Mouse (Mus musculus): ENCODE measurements around the gene 2200002D01Rik. TPM values are rescaled to one million over a fixed set of nuclear protein-coding genes. Genes with fewer than 3 reads are reported as not detected.
"Not testable (repeated sequence)": the region's sequence is repeated elsewhere in the genome, so short reads cannot be mapped to it uniquely, and the experiment has no call there.

Gene 2200002D01Rik
- total RNA-seq, 1 experiment = 20.0 TPM

GRCm38 (mm10) chr7:29212199-29212765 lies 36.0 kb downstream of the 2200002D01Rik start:
- H3K9ac ChIP-seq (ENCODE audit: insufficient read depth, low read depth, low read length, poor library complexity, severe bottlenecking) = no peak overlapping the region
- H3K9me3 ChIP-seq (ENCODE audit: control insufficient read depth, insufficient read depth, low read depth, low read length) = no peaks in the 10 kb centered on the region
- in situ Hi-C loops (cut with MboI; ENCODE audit: low sequenced_read_pairs in 2 of 2, unreplicated experiment in 2 of 2) = no loop called here
- DNase-seq (ENCODE audit: low read depth, low spot score) = no peak
- H3K27ac ChIP-seq (ENCODE audit: insufficient read depth, low read depth, low read length, poor library complexity, severe bottlenecking) = peak overlapping the region; percentile 18; the same call in 1 of the 2 replicates
- peaks cover 0 to 1% of the 10 kb centered on the region in 2 experiments; a peak in 1 of 4 replicates for H3K4me1 ChIP-seq (ENCODE audit: control insufficient read depth in 2 of 2, insufficient read depth in 2 of 2, low read length in 2 of 2, poor library complexity in 1 of 2)
- TF ChIP-seq ZNF384 (IDR thresholded peaks at IDR 0.05; ENCODE audit: low read depth, low read length) (no peak), CHD2 (IDR thresholded peaks at IDR 0.05; ENCODE audit: low read depth, low read length) (peak; percentile 78; the same call in 1 of the 2 replicates), MAFK (IDR thresholded peaks at IDR 0.05; ENCODE audit: insufficient read depth, low read depth, low read length) (no peak), HCFC1 (IDR thresholded peaks at IDR 0.05; ENCODE audit: borderline replicate concordance, insufficient read depth, low read length) (no peak), ZC3H11A (IDR thresholded peaks at IDR 0.05; ENCODE audit: borderline replicate concordance, low read depth, low read length) (no peak)
- no peaks in the 10 kb centered on the region for H3K36me3 ChIP-seq (ENCODE audit: control insufficient read depth, insufficient read depth, low read length, poor library complexity, severe bottlenecking)
- peak overlapping the region; percentile 26 to 63; a peak in 3 of 4 replicates for H3K4me3 ChIP-seq (ENCODE audit: insufficient read depth in 1 of 2, low read depth in 1 of 2, low read length in 2 of 2, poor library complexity in 1 of 2, severe bottlenecking in 1 of 2)

GRCm38 (mm10) chr7:29211415-29212198 lies 36.7 kb downstream of the 2200002D01Rik start:
- H3K9ac ChIP-seq (ENCODE audit: insufficient read depth, low read depth, low read length, poor library complexity, severe bottlenecking) = 0 out of 2 replicates have a peak overlapping the region, but pooled peaks have one; percentile 11
- in situ Hi-C loops (cut with MboI; ENCODE audit: low sequenced_read_pairs in 2 of 2, unreplicated experiment in 2 of 2) = no loop called here
- peak overlapping the region; percentile 60 for H3K27ac ChIP-seq (ENCODE audit: insufficient read depth, low read depth, low read length, poor library complexity, severe bottlenecking)
- TF ChIP-seq CHD2 (IDR thresholded peaks at IDR 0.05; ENCODE audit: low read depth, low read length) (no peak), ZC3H11A (IDR thresholded peaks at IDR 0.05; ENCODE audit: borderline replicate concordance, low read depth, low read length) (no peak), ZNF384 (IDR thresholded peaks at IDR 0.05; ENCODE audit: low read depth, low read length) (peak; percentile 84)
- H3K9me3 ChIP-seq (ENCODE audit: control insufficient read depth, insufficient read depth, low read depth, low read length) = no peaks in the 10 kb centered on the region
- H3K4me1 ChIP-seq (ENCODE audit: control insufficient read depth in 2 of 2, insufficient read depth in 2 of 2, low read length in 2 of 2, poor library complexity in 1 of 2) = peaks cover 0 to 1% of the 10 kb centered on the region in 2 experiments; a peak in 1 of 4 replicates
- DNase-seq (ENCODE audit: low read depth, low spot score) = peak; percentile 68
- H3K36me3 ChIP-seq (ENCODE audit: control insufficient read depth, insufficient read depth, low read length, poor library complexity, severe bottlenecking) = no peaks in the 10 kb centered on the region
- H3K4me3 ChIP-seq (ENCODE audit: insufficient read depth in 1 of 2, low read depth in 1 of 2, low read length in 2 of 2, poor library complexity in 1 of 2, severe bottlenecking in 1 of 2) = peak overlapping the region; percentile 31 to 63; a peak in 3 of 4 replicates

- DNase-seq (ENCODE audit: low read depth, low spot score); H3K4me1 ChIP-seq (ENCODE audit: control insufficient read depth in 2 of 2, insufficient read depth in 2 of 2, low read length in 2 of 2, poor library complexity in 1 of 2); H3K9ac ChIP-seq (ENCODE audit: insufficient read depth, low read depth, low read length, poor library complexity, severe bottlenecking); H3K9me3 ChIP-seq (ENCODE audit: control insufficient read depth, insufficient read depth, low read depth, low read length); H3K36me3 ChIP-seq (ENCODE audit: control insufficient read depth, insufficient read depth, low read length, poor library complexity, severe bottlenecking); in situ Hi-C loops (cut with MboI; ENCODE audit: low sequenced_read_pairs in 2 of 2, unreplicated experiment in 2 of 2): not testable (repeated sequence)
- Histone ChIP-seq H3K4me3 (ENCODE audit: insufficient read depth in 1 of 2, low read depth in 1 of 2, low read length in 2 of 2, poor library complexity in 1 of 2, severe bottlenecking in 1 of 2) (peak overlapping the region; percentile 29 to 63; a peak in 3 of 4 replicates), H3K27ac (ENCODE audit: insufficient read depth, low read depth, low read length, poor library complexity, severe bottlenecking) (peak overlapping the region; percentile 60; the same call in 1 of the 2 replicates)
Measured at GRCm38 (mm10) chr7:29211013-29211412, 37.3 kb downstream of the 2200002D01Rik start.

GRCm38 (mm10) chr7:29202577-29202976 lies 45.7 kb downstream of the 2200002D01Rik start:
- Histone ChIP-seq H3K9me3 (ENCODE audit: control insufficient read depth, insufficient read depth, low read depth, low read length) (no peaks in the 10 kb centered on the region), H3K4me1 (ENCODE audit: control insufficient read depth in 2 of 2, insufficient read depth in 2 of 2, low read length in 2 of 2, poor library complexity in 1 of 2) (no peaks in the 10 kb centered on the region), H3K9ac (ENCODE audit: insufficient read depth, low read depth, low read length, poor library complexity, severe bottlenecking) (no peak overlapping the region), H3K36me3 (ENCODE audit: control insufficient read depth, insufficient read depth, low read length, poor library complexity, severe bottlenecking) (no peaks in the 10 kb centered on the region), H3K27ac (ENCODE audit: insufficient read depth, low read depth, low read length, poor library complexity, severe bottlenecking) (no peak overlapping the region), H3K4me3 (ENCODE audit: insufficient read depth in 1 of 2, low read depth in 1 of 2, low read length in 2 of 2, poor library complexity in 1 of 2, severe bottlenecking in 1 of 2) (no peak overlapping the region)
- in situ Hi-C loops (cut with MboI; ENCODE audit: low sequenced_read_pairs in 2 of 2, unreplicated experiment in 2 of 2) = loop anchor here (5.0 to 10.0 kb wide), 2 partner anchors 512 to 515 kb away; no protein-coding TSS in a partner anchor
- no peak for TF ChIP-seq CHD2 (IDR thresholded peaks at IDR 0.05; ENCODE audit: low read depth, low read length)
- no peak for TF ChIP-seq MAFK (IDR thresholded peaks at IDR 0.05; ENCODE audit: insufficient read depth, low read depth, low read length)
- no peak for TF ChIP-seq HCFC1 (IDR thresholded peaks at IDR 0.05; ENCODE audit: borderline replicate concordance, insufficient read depth, low read length)
- TF ChIP-seq ZNF384 (IDR thresholded peaks at IDR 0.05; ENCODE audit: low read depth, low read length) = no peak
- TF ChIP-seq ZC3H11A (IDR thresholded peaks at IDR 0.05; ENCODE audit: borderline replicate concordance, low read depth, low read length) = no peak
- DNase-seq (ENCODE audit: low read depth, low spot score) = no peak

Other genes starting within 250 kb of the 2200002D01Rik start
- 5.1 and 8.5 TPM in 2 replicates for gene Ryr1, start 123.3 kb downstream of the 2200002D01Rik start, total RNA-seq (2012; rRNA removed)
- 5.6 and 5.9 TPM in 2 replicates for gene Rasgrp4, start 113.6 kb downstream of the 2200002D01Rik start, total RNA-seq (2012; rRNA removed)
- 20.8 and 42.5 TPM in 2 replicates for gene Fam98c, start 92.2 kb downstream of the 2200002D01Rik start, total RNA-seq (2012; rRNA removed)
- 0.67 and 1.2 TPM in 2 replicates for gene Ggn, start 78.3 kb downstream of the 2200002D01Rik start, total RNA-seq (2012; rRNA removed)
- 5.1 and 6.2 TPM in 2 replicates for gene Spred3, start 78.1 kb downstream of the 2200002D01Rik start, total RNA-seq (2012; rRNA removed)
- gene Psmd8, start 67.8 kb downstream of the 2200002D01Rik start, total RNA-seq (2012; rRNA removed) = 209 and 211 TPM in 2 replicates
- gene Catsperg1, start 34.4 kb downstream of the 2200002D01Rik start, total RNA-seq (2012; rRNA removed) = 2.1 and 2.9 TPM in 2 replicates
- 6.2 and 8.5 TPM in 2 replicates for gene Kcnk6, start 16.0 kb downstream of the 2200002D01Rik start, total RNA-seq (2012; rRNA removed)
- 201 and 296 TPM in 2 replicates for gene Yif1b, start 10.1 kb downstream of the 2200002D01Rik start, total RNA-seq (2012; rRNA removed)
- 202 and 424 TPM in 2 replicates for gene Spint2, start 33.4 kb upstream of the 2200002D01Rik start, total RNA-seq (2012; rRNA removed)
- gene Ppp1r14a, start 40.8 kb upstream of the 2200002D01Rik start, total RNA-seq (2012; rRNA removed) = 10.6 and 11.2 TPM in 2 replicates
- 18.0 and 20.0 TPM in 2 replicates for gene Dpf1, start 55.5 kb upstream of the 2200002D01Rik start, total RNA-seq (2012; rRNA removed)